Mouse (Mus musculus) small intestine, adult 2 months (tissue): ENCODE results near the gene Iscu. TPM values are rescaled to one million over a fixed set of nuclear protein-coding genes. Genes with fewer than 3 reads are reported as not detected.

ENCODE experiments used
- H3K27ac ChIP-seq: fragments of 200-500 bp; 2 replicates; pipeline ENCODE4 v1.5.1; 2012; ENCODE audit warnings: low read depth, low read length, control low read depth, inconsistent platforms; ENCODE audit not compliant: insufficient read depth
- H3K27me3 ChIP-seq: fragments of 200-500 bp; 2 replicates; pipeline ENCODE4 v1.6.1; 2012; ENCODE audit warnings: mild to moderate bottlenecking, moderate library complexity, low read length, inconsistent platforms; ENCODE audit not compliant: control insufficient read depth, insufficient read depth
- H3K36me3 ChIP-seq: fragments of 200-500 bp; 2 replicates; pipeline ENCODE4 v1.6.1; 2012; ENCODE audit warnings: mild to moderate bottlenecking, low read length, control low read depth, inconsistent platforms; ENCODE audit not compliant: control insufficient read depth, insufficient read depth
- H3K4me1 ChIP-seq: fragments of 200-500 bp; 2 replicates; pipeline ENCODE4 v1.6.1; 2012; ENCODE audit warnings: low read length, inconsistent platforms, mixed read lengths; ENCODE audit not compliant: control insufficient read depth, insufficient read depth, insufficient read length
- H3K4me3 ChIP-seq: fragments of 200-500 bp; 2 replicates; pipeline ENCODE4 v1.5.1; 2012; ENCODE audit warnings: low read depth, mild to moderate bottlenecking, control low read depth, inconsistent platforms, low read length, moderate library complexity
- CTCF ChIP-seq: fragments of 200-500 bp; IDR thresholded peaks from 2 replicates; pipeline ENCODE4 v1.5.1; 2012; ENCODE audit warnings: low read depth, mild to moderate bottlenecking, control low read depth, inconsistent platforms, low read length, moderate library complexity, mixed read lengths; ENCODE audit not compliant: insufficient replicate concordance, insufficient read length; ENCODE audit errors: extremely low read depth
- POLR2A ChIP-seq: fragments of 200-500 bp; IDR thresholded peaks from 2 replicates; pipeline ENCODE4 v1.6.1; 2012; ENCODE audit warnings: low read depth, mild to moderate bottlenecking, control low read depth, inconsistent platforms, low read length, moderate library complexity
- WGBS: fragments of 180-500 bp; shearing (Covaris S2); methylation state at CpG from one replicate; pipeline ENCODE4 v1.1.7; 2018; 5-methylcytosine and 5-hydroxymethylcytosine counted together
- polyA plus RNA-seq: library from polyadenylated mRNA; depleted of rRNA; stranded (reverse); fragments of >200 nt; gene quantifications from 2 replicates; pipeline ENCODE4 v1.2.3, GENCODE M21; 2012; rRNA removed

Iscu gene
- polyA plus RNA-seq, 1 experiment = 57.5 TPM

- Histone ChIP-seq H3K36me3 (no peaks in the 10 kb centered on the region; the same call in 1 of the 2 replicates), H3K27ac (peak overlapping the region; percentile 31), H3K4me3 (peak overlapping the region; percentile 26; the same call in 1 of the 2 replicates), H3K4me1 (no peaks in the 10 kb centered on the region; the same call in 1 of the 2 replicates), H3K27me3 (no peaks in the 10 kb centered on the region)
- 60% methylated on average over 7 of the region's 7 CpGs for WGBS
- no peak for TF ChIP-seq CTCF
These were observed 53.0 kb downstream of the Iscu start for GRCm38 (mm10) chr5:113825558-113825957.

DNA sequence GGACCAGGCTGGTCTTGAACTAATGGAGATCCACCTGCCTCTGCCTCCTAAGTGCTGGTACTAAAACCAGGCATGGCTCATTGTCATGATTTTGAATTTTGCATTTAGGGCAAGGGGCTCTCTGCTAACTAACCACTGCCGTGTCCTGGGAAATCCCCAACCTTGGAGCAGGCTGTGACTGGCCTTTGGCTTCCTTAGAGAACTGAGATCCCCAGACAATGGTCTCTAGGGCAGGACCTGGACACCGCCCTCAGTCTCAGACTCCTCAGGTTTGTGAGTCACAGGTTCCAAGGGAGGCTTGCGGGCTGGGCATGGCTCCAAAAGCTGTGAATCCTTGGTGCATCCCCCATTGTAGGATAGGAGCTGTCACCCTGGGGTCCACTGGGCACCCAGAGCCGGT is 54.1 kb downstream of the Iscu start:
- Histone ChIP-seq H3K27me3 (no peaks in the 10 kb centered on the region), H3K4me1 (no peaks in the 10 kb centered on the region; the same call in 1 of the 2 replicates), H3K27ac (peak overlapping the region; percentile 31; the same call in 1 of the 2 replicates), H3K36me3 (no peaks in the 10 kb centered on the region; the same call in 1 of the 2 replicates), H3K4me3 (0 out of 2 replicates have a peak overlapping the region, but pooled peaks have one; percentile 4)
- TF ChIP-seq POLR2A (no peak), CTCF (no peak)
- WGBS = 69% methylated on average over 4 of the region's 4 CpGs

Other genes starting within 250 kb of the Iscu start
- gene Cmklr1, start 122.3 kb upstream of the Iscu start, polyA plus RNA-seq = 9.6 and 12.0 TPM in 2 replicates
- gene 1700069L16Rik, start 48.0 kb upstream of the Iscu start, polyA plus RNA-seq = not detected in 2 replicates
- gene Ficd, start 36.9 kb upstream of the Iscu start, polyA plus RNA-seq = 4.1 and 4.7 TPM in 2 replicates
- 9.3 and 10.7 TPM in 2 replicates for gene Sart3, start 238 bp upstream of the Iscu start, polyA plus RNA-seq
- 10.1 and 13.5 TPM in 2 replicates for gene Tmem119, start 27.8 kb downstream of the Iscu start, polyA plus RNA-seq
- 31.5 and 52.3 TPM in 2 replicates for gene Selplg, start 59.9 kb downstream of the Iscu start, polyA plus RNA-seq
- 68.3 and 144 TPM in 2 replicates for gene Coro1c, start 136.0 kb downstream of the Iscu start, polyA plus RNA-seq
- 6.7 and 11.3 TPM in 2 replicates for gene Ssh1, start 221.1 kb downstream of the Iscu start, polyA plus RNA-seq
- 11.9 and 16.8 TPM in 2 replicates for gene Dao, start 231.0 kb downstream of the Iscu start, polyA plus RNA-seq